Mouse (Mus musculus) large intestine, adult 2 months (tissue): ENCODE measurements around the gene Pdcd10. TPM values are rescaled to one million over a fixed set of nuclear protein-coding genes. Genes with fewer than 3 reads are reported as not detected.

Experiments used
- DNase-seq: peaks from one replicate; pipeline ENCODE4 v3.0.0-alpha.2; 2012; ENCODE audit warnings: low read depth, low spot score
- WGBS: fragments of 180-500 bp; shearing (Covaris S2); methylation state at CpG from one replicate; pipeline ENCODE4 v1.1.7; 2018; 5-methylcytosine and 5-hydroxymethylcytosine counted together
- polyA plus RNA-seq: library from polyadenylated mRNA; depleted of rRNA; stranded (reverse); fragments of >200 nt; gene quantifications from 2 replicates; pipeline ENCODE4 v1.2.3, GENCODE M21; 2012; rRNA removed

Pdcd10 gene
- polyA plus RNA-seq, 1 experiment, result 6.4 TPM

- no peak for DNase-seq
- WGBS, result 40% methylated on average over 2 of the region's 2 CpGs
Measured at GRCm38 (mm10) chr3:75482056-75482455, 74.6 kb downstream of the Pdcd10 start, which contains the start of gene Wdr49. Wdr49 (minus strand) TSS chr3:75482156.

- DNase-seq, result no peak
Measured at GRCm38 (mm10) chr3:75475106-75475505, 81.5 kb downstream of the Pdcd10 start.

GRCm38 (mm10) chr3:75474657-75475056, 82.0 kb downstream of the Pdcd10 start:
- no peak for DNase-seq
- 58% methylated on average over 7 of the region's 7 CpGs for WGBS

More at GRCm38 (mm10) chr3:75475106-75475505, 81.5 kb downstream of the Pdcd10 start:
- WGBS, result 25% methylated on average over 7 of the region's 7 CpGs

DNA sequence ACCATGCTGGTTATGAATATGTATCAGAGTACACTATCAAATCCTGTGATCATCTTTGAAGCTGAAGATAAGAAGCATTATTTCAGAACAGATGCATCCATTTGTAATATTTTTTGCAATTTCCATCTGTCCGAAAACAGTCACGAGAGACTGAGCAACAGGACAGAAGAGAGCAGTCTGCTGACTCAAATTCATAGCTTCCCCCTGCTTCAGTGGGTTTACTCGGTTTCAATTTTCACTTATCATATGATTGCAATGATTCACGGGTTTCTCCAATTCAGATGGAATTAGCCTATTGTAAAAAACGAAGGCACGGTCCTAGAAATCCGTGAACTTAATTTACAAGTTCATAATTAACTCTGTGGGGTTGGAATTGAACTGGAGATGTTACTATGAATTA, 88.5 kb downstream of the Pdcd10 start:
- no peak for DNase-seq
- 78% methylated on average over 7 of the region's 7 CpGs for WGBS

Other genes starting within 250 kb of the Pdcd10 start
- gene Wdr49, start 74.7 kb downstream of the Pdcd10 start, polyA plus RNA-seq, result not detected in 2 replicates
- gene Serpini1, start 691 bp upstream of the Pdcd10 start, polyA plus RNA-seq, result 0.72 and 0.91 TPM in 2 replicates
- gene Gm29133, start 191.3 kb upstream of the Pdcd10 start, polyA plus RNA-seq, result not detected in 2 replicates